Mouse (Mus musculus) liver, embryonic 11.5 days (tissue): ENCODE data around the gene Ace2. TPM values are rescaled to one million over a fixed set of nuclear protein-coding genes. Genes with fewer than 3 reads are reported as not detected.

Experiments
- ATAC-seq: fragments of 200-750 bp; cut with Nextera tagmentation; replicated peaks from 2 replicates; pipeline ENCODE4 v1.8.0; 2017; ENCODE audit warnings: moderate number of reproducible peaks, mild to moderate bottlenecking, moderate TSS enrichment, moderate library complexity; ENCODE audit not compliant: low FRiP score
- DNase-seq: peaks from one replicate; pipeline ENCODE4 v3.0.0-alpha.2; 2017; ENCODE audit warnings: low spot score
- H3K27ac ChIP-seq: fragments of 300-500 bp; sonication (generic); 2 replicates; pipeline ENCODE4 v1.5.1; 2014; ENCODE audit warnings: mild to moderate bottlenecking, low read depth, low read length, control low read depth
- H3K27me3 ChIP-seq: fragments of 300-500 bp; sonication (generic); replicated peaks from 2 replicates; pipeline ENCODE4 v1.6.1; 2014; ENCODE audit warnings: low read length, mixed read lengths; ENCODE audit not compliant: control insufficient read depth, insufficient read depth
- H3K36me3 ChIP-seq: fragments of 300-500 bp; sonication (generic); 2 replicates; pipeline ENCODE4 v1.6.1; 2014; ENCODE audit warnings: mild to moderate bottlenecking, low read length, moderate library complexity, mixed read lengths; ENCODE audit not compliant: control insufficient read depth, insufficient read depth
- H3K4me1 ChIP-seq: fragments of 300-500 bp; sonication (generic); replicated peaks from 2 replicates; pipeline ENCODE4 v1.6.1; 2014; ENCODE audit warnings: low read length, mixed read lengths; ENCODE audit not compliant: control insufficient read depth, insufficient read depth
- H3K4me2 ChIP-seq: fragments of 300-500 bp; sonication (generic); 2 replicates; pipeline ENCODE4 v1.6.1; 2014; ENCODE audit warnings: mild to moderate bottlenecking, control low read depth, moderate library complexity
- H3K4me3 ChIP-seq: fragments of 300-500 bp; sonication (generic); 2 replicates; pipeline ENCODE4 v1.5.1; 2014; ENCODE audit warnings: low read depth, low read length, control low read depth
- H3K9ac ChIP-seq: fragments of 300-500 bp; sonication (generic); 2 replicates; pipeline ENCODE4 v1.6.1; 2014; ENCODE audit warnings: low read depth, low read length, control low read depth
- H3K9me3 ChIP-seq: fragments of 300-500 bp; sonication (generic); 2 replicates; pipeline ENCODE4 v1.6.1; 2016; ENCODE audit warnings: low read length, inconsistent platforms, mixed read lengths; ENCODE audit not compliant: control insufficient read depth
- WGBS: fragments of 180-500 bp; shearing (Covaris S2); extraction: QIAGEN DNeasy Blood & Tissue Kit; methylation state at CpG from one replicate; pipeline ENCODE4 v1.1.7; 2014; 5-methylcytosine and 5-hydroxymethylcytosine counted together
- polyA plus RNA-seq: library from polyadenylated mRNA; unstranded; fragments of >200 nt; fragmentation: Nextera tagmentation; extraction: Ambion mirVana; gene quantifications from 2 replicates; pipeline ENCODE4 v1.2.1, GENCODE M21; 2014

Ace2 gene
- polyA plus RNA-seq, 1 experiment from 2014 or later, result not detected

GRCm38 (mm10) chrX:164171034-164171433 is 31.9 kb downstream of the Ace2 start:
- H3K9ac ChIP-seq, result no peak overlapping the region
- H3K27me3 ChIP-seq, result no peaks in the 10 kb centered on the region; the same call in 1 of the 2 replicates
- no peak for DNase-seq
- H3K4me2 ChIP-seq, result no peak overlapping the region
- WGBS, result 69% methylated on average over 2 of the region's 2 CpGs
- no peaks in the 10 kb centered on the region for H3K36me3 ChIP-seq
- no peak overlapping the region for H3K27ac ChIP-seq
- ATAC-seq, result no peak
- no peaks in the 10 kb centered on the region for H3K9me3 ChIP-seq
- no peak overlapping the region for H3K4me3 ChIP-seq
- no peaks in the 10 kb centered on the region for H3K4me1 ChIP-seq

GRCm38 (mm10) chrX:164173880-164174279 is 34.7 kb downstream of the Ace2 start:
- H3K4me3 ChIP-seq, result no peak overlapping the region
- no peak overlapping the region for H3K9ac ChIP-seq
- no peaks in the 10 kb centered on the region for H3K9me3 ChIP-seq
- ATAC-seq (no peak), DNase-seq (no peak)
- H3K4me1 ChIP-seq, result no peaks in the 10 kb centered on the region
- no peak overlapping the region for H3K27ac ChIP-seq
- H3K4me2 ChIP-seq, result no peak overlapping the region
- H3K27me3 ChIP-seq, result no peaks in the 10 kb centered on the region; the same call in 1 of the 2 replicates
- WGBS, result 68% methylated on average over 4 of the region's 4 CpGs
- H3K36me3 ChIP-seq, result no peaks in the 10 kb centered on the region

- no peaks in the 10 kb centered on the region for H3K4me1 ChIP-seq
- H3K27ac ChIP-seq, result no peak overlapping the region
- no peak overlapping the region for H3K4me2 ChIP-seq
- no peaks in the 10 kb centered on the region for H3K9me3 ChIP-seq
- DNase-seq (no peak), ATAC-seq (no peak)
- 83% methylated on average over 1 of the region's 1 CpGs for WGBS
- no peak overlapping the region for H3K9ac ChIP-seq
- H3K36me3 ChIP-seq, result no peaks in the 10 kb centered on the region
- H3K4me3 ChIP-seq, result no peak overlapping the region
- no peaks in the 10 kb centered on the region for H3K27me3 ChIP-seq
Observed at GRCm38 (mm10) chrX:164175311-164175710, 36.2 kb downstream of the Ace2 start.

GRCm38 (mm10) chrX:164175780-164176179 is 36.6 kb downstream of the Ace2 start:
- no peak for ATAC-seq
- Histone ChIP-seq H3K4me1 (no peaks in the 10 kb centered on the region), H3K4me3 (no peak overlapping the region), H3K36me3 (no peaks in the 10 kb centered on the region), H3K27me3 (no peaks in the 10 kb centered on the region), H3K9me3 (no peaks in the 10 kb centered on the region), H3K4me2 (no peak overlapping the region), H3K27ac (no peak overlapping the region), H3K9ac (no peak overlapping the region)
- 65% methylated on average over 2 of the region's 2 CpGs for WGBS
- no peak for DNase-seq

- Histone ChIP-seq H3K4me3 (no peak overlapping the region), H3K4me1 (no peaks in the 10 kb centered on the region), H3K27me3 (no peaks in the 10 kb centered on the region), H3K9ac (no peak overlapping the region), H3K4me2 (no peak overlapping the region), H3K27ac (no peak overlapping the region), H3K9me3 (no peaks in the 10 kb centered on the region), H3K36me3 (no peaks in the 10 kb centered on the region)
- no peak for ATAC-seq
- no peak for DNase-seq
- 68% methylated on average over 2 of the region's 2 CpGs for WGBS
Observed at GRCm38 (mm10) chrX:164178856-164179255, 39.7 kb downstream of the Ace2 start.

GRCm38 (mm10) chrX:164179746-164180145 is 40.6 kb downstream of the Ace2 start:
- Histone ChIP-seq H3K9ac (no peak overlapping the region), H3K4me1 (no peaks in the 10 kb centered on the region), H3K36me3 (no peaks in the 10 kb centered on the region), H3K27me3 (no peaks in the 10 kb centered on the region), H3K4me2 (no peak overlapping the region), H3K27ac (no peak overlapping the region), H3K9me3 (no peaks in the 10 kb centered on the region), H3K4me3 (no peak overlapping the region)
- DNase-seq (no peak), ATAC-seq (0 out of 2 replicates have a peak, but pooled peaks have one; percentile 15)
- WGBS, result 14% methylated on average over 3 of the region's 3 CpGs

GRCm38 (mm10) chrX:164183844-164184243 is 44.7 kb downstream of the Ace2 start:
- no peak for ATAC-seq
- H3K9me3 ChIP-seq, result no peaks in the 10 kb centered on the region
- H3K27ac ChIP-seq, result no peak overlapping the region
- 40% methylated on average over 3 of the region's 3 CpGs for WGBS
- H3K4me2 ChIP-seq, result no peak overlapping the region
- H3K36me3 ChIP-seq, result no peaks in the 10 kb centered on the region
- H3K4me3 ChIP-seq, result no peak overlapping the region
- no peaks in the 10 kb centered on the region for H3K4me1 ChIP-seq
- no peak for DNase-seq
- no peaks in the 10 kb centered on the region for H3K27me3 ChIP-seq
- no peak overlapping the region for H3K9ac ChIP-seq

GRCm38 (mm10) chrX:164189880-164190279 is 50.7 kb downstream of the Ace2 start:
- Histone ChIP-seq H3K9ac (no peak overlapping the region), H3K36me3 (no peaks in the 10 kb centered on the region), H3K9me3 (no peaks in the 10 kb centered on the region), H3K4me1 (no peaks in the 10 kb centered on the region), H3K4me3 (no peak overlapping the region), H3K27me3 (no peaks in the 10 kb centered on the region; the same call in 1 of the 2 replicates), H3K4me2 (no peak overlapping the region), H3K27ac (no peak overlapping the region)
- no peak for ATAC-seq
- no peak for DNase-seq

- no peaks in the 10 kb centered on the region for H3K4me1 ChIP-seq
- no peaks in the 10 kb centered on the region for H3K9me3 ChIP-seq
- no peak overlapping the region for H3K4me2 ChIP-seq
- H3K27ac ChIP-seq, result no peak overlapping the region
- no peak overlapping the region for H3K4me3 ChIP-seq
- DNase-seq, result no peak
- no peaks in the 10 kb centered on the region for H3K36me3 ChIP-seq
- H3K9ac ChIP-seq, result no peak overlapping the region
- 81% methylated on average over 2 of the region's 2 CpGs for WGBS
- ATAC-seq, result peak; percentile 72
- H3K27me3 ChIP-seq, result no peaks in the 10 kb centered on the region; the same call in 1 of the 2 replicates
Observed at GRCm38 (mm10) chrX:164197679-164198078, 58.5 kb downstream of the Ace2 start.
